Mouse (Mus musculus) T-cell, adult 2 months (primary cell): ENCODE data around the gene Prkg2.

ENCODE experiments used
- DNase-seq: peaks from one replicate; pipeline ENCODE4 v3.0.0; 2022; ENCODE audit warnings: low spot score

Prkg2 gene

DNA sequence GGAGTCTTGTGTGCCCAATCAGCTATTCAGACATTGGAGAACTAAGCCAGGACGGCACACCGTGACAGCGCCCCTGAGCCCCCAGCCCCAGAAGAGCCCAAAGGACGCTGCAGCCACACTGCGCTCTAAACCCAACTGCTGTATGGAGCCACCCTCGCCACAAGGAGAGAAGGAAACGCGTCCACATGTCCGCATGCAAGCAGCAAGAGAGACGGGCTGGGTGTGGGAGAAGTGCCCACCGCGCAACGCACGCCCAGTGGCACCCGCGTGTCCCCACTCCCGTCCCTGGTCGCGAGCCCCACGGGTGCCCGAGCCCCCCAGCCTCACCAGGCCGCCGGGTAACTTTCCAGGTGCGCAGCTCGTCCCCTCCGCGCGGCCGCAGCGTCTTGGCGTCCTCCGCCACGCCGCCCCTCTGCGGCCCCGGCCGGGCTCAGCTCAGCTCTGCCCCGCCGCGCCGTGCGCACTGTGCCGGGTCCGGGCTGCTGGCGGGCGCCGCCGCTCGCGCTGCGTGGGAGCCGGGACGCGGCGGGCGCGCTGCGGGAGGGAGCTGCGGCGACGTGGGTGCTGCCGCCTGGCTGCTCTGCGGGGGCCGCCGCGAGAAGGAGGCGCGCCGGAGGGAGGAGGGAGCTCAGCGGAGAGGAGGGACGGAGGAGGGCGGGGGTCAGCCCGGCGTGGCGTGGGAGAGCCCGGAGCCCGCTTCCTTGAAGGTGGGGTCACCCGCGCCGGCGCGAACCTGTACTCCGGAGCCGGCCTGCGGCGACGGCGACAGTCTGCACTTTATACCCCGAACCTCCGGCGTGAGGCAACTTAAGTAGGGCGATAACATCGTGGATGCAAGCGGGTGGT, at the start of gene Prkg2:
TSS of gene Prkg2 (minus strand) at position 756 of the 846 bp plus-strand sequence.
- no peak for DNase-seq

- no peak for DNase-seq
These were observed 46.8 kb upstream of the Prkg2 start for GRCm38 (mm10) chr5:99083955-99084354.

DNA sequence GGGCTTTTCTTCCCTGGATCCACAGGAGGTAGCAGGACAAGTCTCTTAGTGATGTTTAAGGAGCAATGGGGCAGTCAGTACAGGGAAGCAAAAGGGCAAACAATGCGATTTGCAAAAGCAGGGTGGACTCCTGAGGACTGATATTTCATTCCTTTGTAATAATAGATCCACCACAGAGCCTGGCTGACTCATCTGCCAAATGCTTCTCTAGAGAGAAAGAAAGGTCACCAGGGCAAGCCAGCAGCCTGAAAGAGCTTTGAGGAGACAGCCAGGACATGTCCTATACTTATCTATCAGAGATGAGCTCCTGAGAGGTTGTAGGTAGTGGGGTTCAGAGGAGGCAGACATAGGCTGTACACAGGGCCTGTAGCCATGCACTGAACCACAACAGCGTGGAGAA, 41.2 kb upstream of the Prkg2 start:
- no peak for DNase-seq

DNA sequence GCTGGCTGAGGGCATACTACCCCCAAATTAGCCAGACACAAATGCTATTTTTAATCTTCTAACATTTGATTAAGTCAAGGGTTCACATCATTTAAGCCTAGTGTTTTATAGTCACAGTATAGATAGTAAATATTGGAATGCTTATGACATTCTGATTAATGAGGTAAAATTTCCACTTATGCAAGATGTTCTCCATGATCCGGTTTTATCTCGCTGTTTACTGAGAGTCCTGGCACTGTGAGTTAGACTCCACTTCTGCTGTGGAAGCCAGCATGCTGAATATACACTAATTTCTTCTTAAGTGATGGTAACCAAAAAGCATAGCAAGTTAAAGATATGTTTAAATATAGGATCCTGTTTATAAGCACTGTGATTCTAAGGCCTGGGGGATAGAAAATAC, 31.2 kb upstream of the Prkg2 start:
- DNase-seq = no peak

- DNase-seq = no peak
These were observed 25.4 kb upstream of the Prkg2 start for GRCm38 (mm10) chr5:99062582-99062981.

- no peak for DNase-seq
These were observed 1.9 kb upstream of the Prkg2 start for GRCm38 (mm10) chr5:99039021-99039420.

- no peak for DNase-seq
These were observed 276 bp upstream of the Prkg2 start for GRCm38 (mm10) chr5:99037442-99037811.

DNA sequence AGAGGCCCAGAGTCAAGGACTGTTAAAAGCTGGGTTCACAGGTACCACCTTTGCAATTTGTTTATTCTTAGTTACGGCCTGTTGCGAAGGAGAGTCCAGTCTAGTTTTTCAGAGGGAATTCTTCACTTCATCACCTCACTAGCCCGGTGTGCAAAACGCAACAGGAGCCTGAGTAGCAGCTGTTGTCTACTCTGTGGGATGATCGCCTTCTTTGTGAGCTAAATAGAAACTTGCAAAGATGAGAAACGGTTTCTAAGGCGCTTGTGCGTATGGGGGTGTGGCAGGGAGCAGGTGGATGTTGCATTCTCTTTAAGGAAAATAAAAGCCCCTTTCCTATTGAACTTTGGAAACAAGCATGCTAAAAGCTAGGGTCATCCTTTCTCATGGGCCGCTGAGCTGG, 1.2 kb downstream of the Prkg2 start:
- no peak for DNase-seq

DNA sequence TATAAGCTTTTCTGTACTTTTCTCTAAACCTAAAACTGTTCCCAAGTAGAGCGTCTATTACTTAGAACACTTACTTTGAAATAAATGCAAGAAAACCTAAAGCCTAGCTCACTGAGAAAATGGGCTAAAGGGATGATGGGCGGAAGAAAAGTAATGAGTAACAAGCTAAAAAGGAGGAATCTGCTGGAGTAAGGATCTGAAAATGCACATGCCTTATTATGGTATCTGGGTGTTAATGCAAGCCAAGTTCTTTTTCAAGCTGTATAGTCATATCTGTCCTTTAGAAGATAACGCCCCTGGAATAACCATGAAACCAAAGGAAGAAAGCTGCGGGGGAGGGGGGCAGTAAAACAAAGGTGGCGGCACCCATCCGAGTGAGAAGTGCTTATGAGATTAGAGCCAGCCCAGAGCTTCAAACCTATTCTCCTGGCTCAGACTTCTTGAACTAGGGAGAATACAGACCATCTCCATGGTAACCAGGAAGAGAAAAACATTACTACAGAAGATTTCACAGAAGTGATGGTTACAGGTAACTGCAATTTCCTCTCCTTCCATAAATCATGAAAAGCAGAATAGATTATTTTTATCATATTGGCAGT, 5.5 kb downstream of the Prkg2 start:
- DNase-seq = no peak

DNA sequence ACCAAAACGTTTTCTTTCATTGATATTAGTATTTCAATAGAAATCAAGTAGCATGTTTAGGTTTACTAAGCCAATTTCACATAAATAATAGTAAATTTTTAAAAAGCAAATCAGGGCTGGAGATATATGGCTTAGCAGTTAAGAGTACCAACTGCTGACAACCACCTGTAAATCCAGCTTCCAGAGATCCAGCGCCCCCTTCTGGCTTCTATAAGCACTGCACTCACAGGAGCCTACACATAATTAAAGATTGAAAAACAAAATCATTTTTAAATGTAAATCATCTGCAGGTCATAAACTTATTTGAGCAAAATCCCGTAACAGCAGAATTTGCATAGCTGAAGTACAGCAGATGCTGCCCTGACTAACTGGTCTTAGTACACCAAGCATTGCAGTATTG, 10.8 kb downstream of the Prkg2 start:
- no peak for DNase-seq

DNA sequence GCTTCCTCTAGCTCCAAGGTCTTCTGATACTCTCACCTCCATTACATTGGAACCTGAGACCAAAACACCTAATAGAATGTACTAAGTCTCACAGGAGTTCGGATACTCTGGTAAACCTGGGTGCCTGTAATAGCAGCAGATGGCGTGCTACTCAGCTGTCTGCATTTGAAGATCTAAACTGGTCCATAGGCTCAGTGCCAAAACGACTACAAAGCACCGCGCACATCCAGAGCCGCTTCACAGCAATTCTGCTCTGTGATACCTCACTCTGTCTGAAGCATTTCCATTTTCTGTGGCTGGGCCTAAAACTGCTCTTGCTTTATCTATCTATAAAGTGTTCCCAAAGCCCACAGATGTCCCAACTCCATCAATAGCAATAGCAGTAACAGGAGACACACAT, 17.4 kb downstream of the Prkg2 start:
- DNase-seq = no peak

GRCm38 (mm10) chr5:99015140-99015539, 22.0 kb downstream of the Prkg2 start:
- DNase-seq = no peak

- no peak for DNase-seq
These were observed 26.6 kb downstream of the Prkg2 start for GRCm38 (mm10) chr5:99010448-99011151.

DNA sequence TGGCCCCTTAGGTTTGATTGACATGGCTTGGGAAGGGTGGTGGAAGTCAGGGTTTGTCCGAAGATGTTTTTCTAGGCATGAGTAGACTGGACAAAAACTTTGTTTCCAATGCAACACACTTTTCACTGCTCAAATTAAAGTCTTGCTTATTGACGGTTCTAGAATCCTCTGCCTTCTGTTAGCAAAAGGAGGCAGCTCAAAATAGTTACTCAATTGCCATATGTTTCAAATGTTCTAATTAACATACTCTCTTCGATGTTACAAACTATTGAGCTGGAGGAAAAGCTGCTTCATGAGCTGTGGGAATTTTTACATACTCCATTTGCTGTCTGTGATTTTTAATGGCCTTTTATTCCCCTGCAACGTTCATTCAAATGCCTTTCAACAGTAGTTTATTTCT, 39.0 kb downstream of the Prkg2 start:
- no peak for DNase-seq

GRCm38 (mm10) chr5:98995767-98996166, 41.4 kb downstream of the Prkg2 start:
- DNase-seq = no peak

- no peak for DNase-seq
These were observed 45.6 kb downstream of the Prkg2 start for GRCm38 (mm10) chr5:98991600-98991999.

- no peak for DNase-seq
These were observed 49.5 kb downstream of the Prkg2 start for GRCm38 (mm10) chr5:98987634-98988033.

DNA sequence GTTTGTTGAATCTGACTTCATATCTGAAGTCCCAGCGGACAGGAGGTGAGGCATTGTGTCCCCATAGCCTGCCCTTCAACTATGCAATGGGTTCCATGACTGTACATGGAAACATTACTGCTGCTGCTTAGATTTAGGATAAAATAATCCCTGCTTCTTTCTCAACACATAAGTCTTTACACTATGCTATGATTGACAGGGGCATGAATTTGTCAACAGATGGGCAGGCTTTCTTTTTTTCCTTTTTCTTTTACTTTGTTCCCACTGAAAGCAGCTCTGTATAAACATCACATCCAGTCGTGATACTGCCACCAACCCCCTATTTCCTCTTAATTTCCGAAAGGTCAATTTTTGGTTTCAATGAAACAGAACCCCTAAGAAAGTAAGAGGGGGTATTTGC, 50.0 kb downstream of the Prkg2 start:
- no peak for DNase-seq

- no peak for DNase-seq
These were observed 50.7 kb downstream of the Prkg2 start for GRCm38 (mm10) chr5:98986459-98986858.

GRCm38 (mm10) chr5:98986011-98986410, 51.1 kb downstream of the Prkg2 start:
- DNase-seq = no peak

DNA sequence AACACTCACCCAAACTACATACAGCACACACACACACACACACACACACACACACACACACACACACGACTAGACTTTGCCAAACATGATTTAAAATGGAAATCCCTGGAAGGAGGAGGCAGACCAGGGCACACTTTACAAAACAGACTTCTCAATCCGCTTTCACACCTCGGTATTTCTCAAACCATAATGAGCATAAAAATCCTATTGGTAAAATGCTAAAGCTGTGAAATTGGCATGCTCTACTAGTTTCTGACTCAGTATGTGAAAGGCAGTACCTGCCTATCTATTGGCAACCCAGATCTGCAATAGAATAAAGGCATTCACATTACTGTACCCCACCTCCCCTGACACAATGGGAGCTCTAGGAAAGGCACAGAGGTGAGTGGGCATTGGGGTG, 52.1 kb downstream of the Prkg2 start:
- no peak for DNase-seq

DNA sequence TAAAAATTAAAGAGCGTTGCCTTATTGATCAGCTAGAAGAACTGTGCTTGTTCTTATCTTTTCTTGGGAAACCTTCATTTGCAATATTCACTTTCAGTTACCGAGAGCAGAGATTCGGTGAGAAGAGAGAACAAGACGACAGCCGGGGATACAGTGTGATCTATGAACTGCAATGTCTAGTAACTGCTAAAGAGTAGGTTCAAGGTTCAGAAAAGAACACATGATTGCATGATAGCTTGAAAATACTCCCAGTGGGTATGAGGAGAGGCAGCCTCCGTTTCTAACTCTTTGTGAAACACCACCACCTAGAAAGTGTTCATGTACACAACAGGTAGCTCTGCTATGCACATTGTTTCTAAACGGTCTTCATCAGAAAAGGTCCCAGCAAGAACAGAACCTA, 55.8 kb downstream of the Prkg2 start:
- no peak for DNase-seq

- no peak for DNase-seq
These were observed 58.8 kb downstream of the Prkg2 start for GRCm38 (mm10) chr5:98978316-98978715.
